Mouse (Mus musculus): ENCODE results near the gene Gm45261. TPM values are rescaled to one million over a fixed set of nuclear protein-coding genes. Genes with fewer than 3 reads are reported as not detected.

Gene Gm45261
- polyA plus RNA-seq (2012; rRNA removed), result not detected in 2 replicates

DNA sequence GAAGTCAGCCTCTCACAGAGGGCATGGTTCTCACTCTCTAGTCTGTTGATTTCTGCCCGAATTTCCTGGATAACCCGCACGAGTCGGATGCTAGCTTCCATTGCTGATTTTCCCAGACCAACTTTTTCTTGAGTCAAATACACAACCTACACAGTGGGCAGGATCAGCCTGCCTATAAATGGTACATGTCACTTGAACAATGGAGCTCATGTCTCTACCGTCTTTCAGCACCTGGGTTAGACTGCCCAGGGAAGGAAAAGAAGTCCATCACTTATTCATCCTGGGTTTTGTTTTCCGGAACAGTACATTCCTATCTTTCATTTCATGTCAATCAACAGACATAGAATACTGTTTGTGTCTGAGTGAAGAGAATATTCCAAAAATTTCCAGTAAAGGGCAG is at the start of gene Gm45261:
Gene Gm45261 (minus strand): TSS at position 101 of the 400 bp plus-strand sequence.
- DNase-seq (ENCODE audit: low read depth), result no peak

DNA sequence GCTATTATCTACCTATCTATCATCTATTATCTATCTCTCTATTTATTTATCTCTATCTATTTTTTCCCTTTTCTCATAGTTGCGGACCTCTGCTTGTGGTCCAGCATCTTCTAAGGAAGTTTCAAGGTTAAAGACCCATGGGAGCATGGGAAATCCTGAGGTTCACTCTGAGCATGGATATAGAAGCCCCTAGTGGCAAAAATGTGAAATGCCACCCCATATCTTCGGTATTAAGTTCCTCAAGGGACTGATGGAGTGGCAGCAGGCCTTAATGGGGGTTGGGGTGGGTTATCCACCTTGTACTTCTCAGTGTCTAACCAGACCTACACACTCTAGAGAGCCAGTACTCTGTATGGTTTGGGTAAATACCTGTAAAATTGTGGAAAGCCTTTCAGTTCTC is 43.5 kb upstream of the Gm45261 start:
- DNase-seq (ENCODE audit: low read depth), result no peak

DNA sequence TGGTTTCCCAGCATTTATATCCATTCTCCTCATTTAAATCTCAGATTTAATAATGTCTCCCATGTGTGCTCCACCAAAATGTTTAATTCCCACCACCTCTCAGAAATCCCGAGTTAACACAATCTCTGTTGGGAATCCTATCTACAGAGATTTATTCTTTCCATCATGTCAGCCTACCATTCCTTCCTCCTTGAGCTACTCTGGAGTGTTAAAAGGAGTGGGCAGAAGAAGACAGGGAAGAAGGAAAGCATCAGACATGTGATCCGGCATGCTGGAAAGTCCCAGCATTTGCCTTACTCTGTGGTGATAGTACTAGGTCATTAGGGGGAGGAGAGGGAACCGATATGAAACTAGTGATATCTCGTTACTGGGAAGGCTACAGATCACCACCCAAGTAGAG is 42.8 kb upstream of the Gm45261 start:
- no peak for DNase-seq (ENCODE audit: low read depth)

DNA sequence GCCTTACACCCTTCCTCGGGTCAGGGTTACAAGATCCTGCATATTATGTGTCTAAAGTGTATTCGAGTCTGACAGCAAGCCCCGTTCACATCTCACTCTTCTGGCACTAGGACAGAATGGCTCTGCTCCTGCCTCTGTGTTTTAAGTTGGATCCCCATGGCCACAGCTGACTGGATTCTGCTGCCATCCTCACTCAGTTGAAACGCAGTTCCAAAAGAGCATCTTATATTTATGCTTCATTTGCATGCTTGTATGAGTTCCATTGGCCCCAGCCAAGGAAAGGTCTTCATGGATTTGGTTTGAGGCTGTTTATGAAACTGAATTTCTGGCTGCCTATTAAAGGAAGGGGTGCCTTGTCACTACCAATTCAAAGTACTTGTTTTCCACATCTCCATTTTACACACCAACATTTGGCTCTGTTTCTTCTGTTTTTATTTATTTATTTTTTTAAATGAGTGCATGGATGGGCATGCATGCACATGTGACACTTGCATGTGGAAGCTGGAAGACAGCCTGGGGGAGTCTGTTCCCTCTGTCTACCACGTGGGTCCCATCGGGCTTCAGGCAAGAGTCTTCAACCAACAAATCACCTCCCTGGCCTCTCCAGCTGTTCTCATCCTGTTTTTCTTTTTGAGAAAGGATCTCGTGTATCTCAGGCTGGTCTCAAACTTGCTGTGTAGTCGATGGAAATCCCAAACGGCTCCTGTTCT is 41.4 kb upstream of the Gm45261 start:
- DNase-seq (ENCODE audit: low read depth), result no peak

DNA sequence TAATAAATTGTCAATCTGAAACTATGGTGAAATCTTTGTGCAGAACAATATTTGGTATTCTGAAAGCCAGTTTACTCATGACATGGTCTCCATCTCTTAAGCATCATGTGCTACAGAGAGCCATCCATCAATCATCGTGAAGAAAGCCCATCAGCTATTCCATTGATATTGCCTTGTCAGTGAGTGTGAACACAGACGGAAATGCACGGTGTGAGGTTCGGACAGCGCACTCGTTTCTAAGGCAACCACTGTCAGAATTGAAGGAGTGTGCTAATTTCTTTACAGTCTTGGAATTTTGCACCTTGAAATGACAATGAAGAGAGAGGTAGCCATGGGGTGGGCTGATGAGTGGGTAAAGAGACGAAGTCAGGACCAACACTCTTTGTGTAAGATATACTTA is 38.0 kb upstream of the Gm45261 start:
- DNase-seq (ENCODE audit: low read depth), result no peak

DNA sequence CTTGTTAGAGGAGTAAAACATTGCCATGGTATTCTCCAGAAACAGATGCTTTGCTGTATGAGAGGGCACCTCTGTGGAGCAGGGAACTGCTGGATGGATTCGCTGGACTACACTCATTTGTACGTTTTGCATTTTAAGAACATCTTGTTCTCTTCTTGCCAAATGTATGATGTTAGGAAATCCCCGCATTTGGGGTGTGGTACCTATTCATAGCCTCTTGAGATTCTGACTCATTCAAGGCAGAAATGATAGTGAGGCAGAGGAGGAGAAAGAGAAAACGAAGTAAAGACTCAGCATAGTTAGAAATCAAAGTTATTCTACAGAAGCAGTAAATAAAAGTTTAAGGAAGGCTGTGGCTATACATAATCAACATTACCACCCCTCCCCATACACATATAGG is 35.1 kb upstream of the Gm45261 start:
- DNase-seq (ENCODE audit: low read depth), result no peak

DNA sequence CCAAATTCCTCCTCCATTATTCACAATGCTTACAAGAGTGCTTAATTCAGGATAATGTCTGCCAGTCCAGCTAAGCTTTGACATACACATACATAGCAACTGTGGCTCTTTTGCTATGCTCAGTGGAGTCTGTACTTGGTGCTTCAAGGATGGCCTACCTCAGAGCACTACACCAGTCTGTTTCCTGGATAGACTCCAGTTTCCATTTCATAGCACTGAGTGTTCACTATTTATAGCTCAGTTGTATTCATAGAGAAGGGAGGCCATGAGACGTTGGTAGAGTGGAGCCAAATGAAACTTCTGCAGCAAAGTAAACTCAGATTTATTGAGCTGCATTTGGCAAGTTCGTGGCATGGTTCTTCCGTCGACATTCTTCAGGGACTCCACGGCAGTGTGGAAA is 22.2 kb upstream of the Gm45261 start:
- no peak for DNase-seq (ENCODE audit: low read depth)

DNA sequence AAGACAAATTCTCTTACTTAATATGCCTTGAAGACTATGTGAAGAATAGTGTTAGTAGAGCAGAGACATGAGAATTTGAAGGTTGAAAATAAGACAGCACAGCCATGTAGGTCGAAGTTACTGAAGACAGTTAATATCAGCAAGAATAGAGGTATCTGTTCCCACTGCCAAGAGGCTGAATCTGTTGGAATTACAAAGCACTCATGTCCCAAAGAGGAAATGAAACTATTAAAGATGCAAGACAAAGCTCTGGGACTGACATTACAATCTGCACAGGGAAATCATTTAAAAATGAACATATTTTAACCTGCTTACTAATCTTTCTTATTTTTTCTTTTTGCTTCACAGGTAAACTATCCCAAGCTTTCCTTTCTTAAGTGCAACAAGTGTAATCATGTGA is 13.7 kb upstream of the Gm45261 start:
- DNase-seq (ENCODE audit: low read depth), result no peak

DNA sequence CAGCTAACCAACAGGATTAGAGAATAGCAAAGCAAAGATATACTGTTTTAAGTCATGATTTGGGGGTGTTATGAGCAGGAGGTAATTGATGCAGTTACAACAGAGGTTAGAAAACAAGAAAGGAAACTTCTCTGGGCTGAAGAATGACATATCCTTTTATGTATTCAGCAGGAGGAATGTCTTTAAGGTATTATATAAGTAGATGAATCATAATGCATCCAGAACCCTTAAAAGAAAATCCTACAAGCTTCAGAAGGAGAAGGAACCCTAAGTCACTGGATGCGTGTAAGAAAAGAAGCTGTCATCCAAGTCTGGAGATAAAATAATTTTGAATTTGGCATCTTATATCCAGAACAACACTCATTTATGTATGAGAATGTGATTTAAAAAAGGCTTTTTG is 11.1 kb upstream of the Gm45261 start:
- no peak for DNase-seq (ENCODE audit: low read depth)

DNA sequence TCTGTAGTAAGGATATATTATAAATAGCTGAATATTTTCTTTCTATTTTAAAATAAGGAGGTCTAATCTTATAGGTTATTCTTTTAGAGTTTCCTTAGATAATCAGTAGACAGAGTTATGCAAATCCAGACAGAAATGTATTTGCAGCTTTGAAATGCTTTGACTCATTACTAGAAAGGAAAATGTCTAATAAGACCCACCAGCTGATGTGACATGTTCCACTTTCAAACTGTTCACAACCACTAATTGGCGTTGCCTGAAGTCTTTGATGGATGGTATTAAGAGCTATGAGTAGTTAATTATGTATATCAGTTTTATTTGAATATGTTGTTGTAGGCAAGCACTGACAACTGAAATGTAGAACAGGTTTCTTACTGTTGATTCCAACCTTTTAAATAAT is 1.3 kb downstream of the Gm45261 start:
- DNase-seq (ENCODE audit: low read depth), result no peak

DNA sequence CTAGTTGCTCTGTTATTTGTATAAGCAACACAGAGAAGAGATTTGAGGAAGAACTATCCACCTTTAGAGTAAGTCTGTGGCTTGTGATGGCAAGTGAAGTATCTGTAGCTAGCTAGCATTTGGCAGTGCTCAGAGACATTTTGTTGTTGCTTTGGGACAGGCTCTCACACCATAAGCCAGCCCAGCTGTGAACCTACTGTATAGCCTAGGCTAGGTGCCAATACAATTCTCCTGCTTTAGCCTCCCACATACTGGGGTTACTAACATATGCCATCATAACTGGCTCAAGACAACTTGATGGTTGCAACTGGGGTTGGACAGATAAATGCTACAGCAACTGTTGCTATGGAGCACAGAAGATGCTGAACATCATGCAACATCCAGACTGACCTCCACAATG is 1.8 kb downstream of the Gm45261 start:
- DNase-seq (ENCODE audit: low read depth), result no peak

DNA sequence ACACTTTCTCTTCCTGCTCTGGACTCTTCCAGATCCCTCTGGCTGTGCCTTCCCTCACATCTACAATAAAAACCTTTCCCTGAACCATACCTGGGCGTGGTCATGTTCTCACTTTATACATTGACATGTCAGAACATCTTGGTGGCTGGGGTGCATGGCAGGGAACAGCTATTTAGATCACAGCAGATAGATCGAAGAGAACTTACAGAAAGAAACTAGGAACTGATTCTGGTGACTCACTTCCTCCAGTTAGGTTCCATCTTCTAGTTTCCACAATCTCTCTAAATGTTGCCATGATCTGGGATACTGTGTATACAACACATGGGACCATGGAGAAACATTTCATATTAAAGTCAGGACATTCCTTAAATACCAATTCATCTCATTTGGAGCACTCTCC is 7.3 kb downstream of the Gm45261 start:
- no peak for DNase-seq (ENCODE audit: low read depth)

DNA sequence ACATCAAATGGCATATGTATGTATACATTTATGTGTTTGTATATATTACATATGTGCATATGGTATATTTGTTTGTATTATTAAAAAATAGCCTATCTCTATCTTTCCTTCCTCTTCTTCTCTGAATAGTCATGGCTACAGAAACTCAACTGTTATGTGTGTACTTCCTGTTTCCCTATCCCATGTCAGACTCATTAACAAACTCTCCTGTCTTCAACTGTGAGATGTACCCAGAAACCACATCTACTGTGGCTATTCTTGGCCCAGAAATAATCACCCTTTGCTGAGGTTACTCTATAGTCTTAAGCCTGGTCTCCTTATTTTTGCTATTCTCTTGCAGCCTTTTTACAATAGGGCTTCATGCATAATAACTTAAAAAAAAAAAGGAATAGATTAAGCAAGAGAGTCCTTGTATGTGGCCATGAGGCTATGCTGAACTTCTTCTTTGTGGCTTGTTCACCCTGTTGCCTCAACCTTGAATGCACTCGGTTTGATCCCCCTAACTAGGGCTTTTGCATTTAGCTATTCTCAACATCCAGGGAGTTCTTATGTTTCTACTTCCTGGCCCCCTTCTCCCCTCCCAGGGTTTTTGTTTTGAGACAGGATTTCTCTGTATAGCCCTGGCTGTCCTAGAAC is 9.2 kb downstream of the Gm45261 start:
- DNase-seq (ENCODE audit: low read depth), result no peak

DNA sequence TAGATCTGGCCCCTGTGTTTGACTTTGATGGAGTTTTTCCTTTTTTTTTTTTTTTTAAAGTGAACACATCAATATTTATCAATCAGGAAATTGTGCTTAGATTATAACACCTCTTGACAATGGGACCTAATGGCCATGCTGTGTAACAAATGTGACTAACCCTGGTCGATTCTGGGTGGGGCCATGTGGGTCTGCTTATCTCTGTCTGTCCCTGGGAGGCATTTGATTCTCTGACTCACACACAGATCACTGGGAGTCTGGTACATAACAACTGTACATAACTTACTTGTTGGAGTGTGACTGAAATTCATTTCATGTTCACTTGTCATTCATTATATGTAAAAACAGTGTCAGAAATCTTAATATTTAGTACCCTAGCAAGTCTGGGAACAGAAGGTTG is 13.7 kb downstream of the Gm45261 start:
- no peak for DNase-seq (ENCODE audit: low read depth)

DNA sequence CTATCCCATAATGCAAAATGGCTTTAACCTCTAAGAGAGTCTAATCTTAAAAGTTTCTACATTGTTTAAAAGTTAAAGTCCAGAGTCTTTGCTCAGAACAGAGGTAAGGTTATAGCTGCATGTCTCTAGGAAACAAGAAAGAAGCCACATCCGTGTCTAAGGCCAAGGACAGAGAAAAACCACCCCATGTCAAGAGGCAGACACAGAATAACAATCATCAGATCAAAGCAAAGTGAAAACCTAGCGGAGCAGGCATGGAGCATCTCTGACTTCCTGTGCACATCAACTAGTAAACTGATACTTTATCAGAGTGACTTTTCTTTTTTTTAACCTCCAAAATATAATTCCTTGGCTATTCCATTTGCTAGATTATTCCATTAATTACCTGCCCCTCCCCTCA is 20.3 kb downstream of the Gm45261 start:
- no peak for DNase-seq (ENCODE audit: low read depth)

DNA sequence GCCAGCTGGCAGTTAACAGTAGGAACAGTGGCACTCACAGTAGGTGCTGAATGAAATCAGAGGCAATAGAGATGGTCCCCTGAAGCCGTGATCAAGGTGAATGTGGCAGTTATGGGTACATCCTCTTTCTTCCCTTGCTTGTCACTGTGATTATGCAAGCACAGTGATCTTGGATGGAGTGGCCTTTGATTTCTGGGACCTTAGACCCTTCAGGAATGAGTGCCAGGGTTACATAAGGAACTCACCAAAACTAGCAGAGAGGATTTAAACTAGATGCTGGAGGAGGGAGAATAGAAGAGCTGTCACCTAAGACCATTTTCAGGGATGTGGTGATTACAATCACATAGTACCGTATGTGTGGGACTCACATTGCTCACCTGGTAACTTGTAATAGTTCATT is 22.7 kb downstream of the Gm45261 start:
- no peak for DNase-seq (ENCODE audit: low read depth)

DNA sequence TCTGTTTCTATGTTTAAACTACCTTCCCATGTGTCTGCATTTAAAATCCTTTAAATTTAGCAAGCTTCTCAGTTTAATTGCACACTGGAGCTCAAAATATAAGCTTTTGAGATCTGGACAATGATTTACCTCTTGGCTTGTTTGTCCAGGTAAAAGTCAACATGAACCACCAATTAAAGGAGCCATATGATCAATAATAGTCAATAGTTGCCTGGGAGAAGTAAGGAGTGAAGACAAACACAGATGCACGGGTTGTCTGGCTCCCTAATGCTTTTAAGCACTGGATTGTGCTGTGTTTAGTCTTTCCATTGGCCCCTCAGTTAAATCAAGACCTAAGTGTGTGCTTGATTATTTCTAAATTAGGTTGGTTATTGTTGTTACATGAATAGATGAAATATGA is 33.3 kb downstream of the Gm45261 start:
- DNase-seq (ENCODE audit: low read depth), result no peak

DNA sequence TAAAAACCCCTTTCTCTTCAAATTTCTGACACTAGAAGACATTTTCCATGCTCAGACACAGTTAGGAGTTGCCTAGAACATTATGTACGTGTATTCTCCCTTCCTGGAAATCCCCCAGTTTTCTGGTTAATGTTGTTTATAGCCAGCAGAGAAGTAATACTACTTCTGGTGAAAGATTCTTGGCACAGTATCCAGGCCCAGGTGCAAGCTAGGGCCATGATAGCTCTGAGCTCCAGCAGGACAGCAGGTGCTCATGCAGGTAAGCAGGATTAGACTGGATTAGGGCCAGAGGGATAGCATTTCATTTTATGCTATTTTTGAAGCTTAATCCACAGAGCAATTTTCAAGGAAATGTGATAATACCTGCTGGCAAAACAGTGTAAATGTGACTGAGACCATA is 33.8 kb downstream of the Gm45261 start:
- DNase-seq (ENCODE audit: low read depth), result no peak

DNA sequence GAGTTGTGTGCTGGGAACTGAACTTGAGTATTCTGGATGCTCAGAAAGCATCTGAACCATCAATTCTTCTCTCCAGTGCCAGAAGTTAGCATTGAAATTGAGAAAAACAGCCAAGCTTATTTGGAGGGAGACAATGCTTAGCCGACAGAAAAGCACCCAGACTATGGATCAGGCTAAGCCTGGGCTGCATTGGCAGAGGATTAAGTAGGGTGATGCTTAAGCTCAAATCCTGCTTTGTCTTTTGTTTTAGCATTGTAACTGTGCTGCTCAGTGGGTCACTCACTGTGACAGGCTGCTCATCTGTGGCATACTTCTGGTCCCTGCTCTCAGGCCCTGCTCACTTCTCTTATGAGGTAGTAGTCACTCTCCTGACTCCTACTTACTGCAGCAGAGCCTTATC is 36.6 kb downstream of the Gm45261 start:
- no peak for DNase-seq (ENCODE audit: low read depth)

DNA sequence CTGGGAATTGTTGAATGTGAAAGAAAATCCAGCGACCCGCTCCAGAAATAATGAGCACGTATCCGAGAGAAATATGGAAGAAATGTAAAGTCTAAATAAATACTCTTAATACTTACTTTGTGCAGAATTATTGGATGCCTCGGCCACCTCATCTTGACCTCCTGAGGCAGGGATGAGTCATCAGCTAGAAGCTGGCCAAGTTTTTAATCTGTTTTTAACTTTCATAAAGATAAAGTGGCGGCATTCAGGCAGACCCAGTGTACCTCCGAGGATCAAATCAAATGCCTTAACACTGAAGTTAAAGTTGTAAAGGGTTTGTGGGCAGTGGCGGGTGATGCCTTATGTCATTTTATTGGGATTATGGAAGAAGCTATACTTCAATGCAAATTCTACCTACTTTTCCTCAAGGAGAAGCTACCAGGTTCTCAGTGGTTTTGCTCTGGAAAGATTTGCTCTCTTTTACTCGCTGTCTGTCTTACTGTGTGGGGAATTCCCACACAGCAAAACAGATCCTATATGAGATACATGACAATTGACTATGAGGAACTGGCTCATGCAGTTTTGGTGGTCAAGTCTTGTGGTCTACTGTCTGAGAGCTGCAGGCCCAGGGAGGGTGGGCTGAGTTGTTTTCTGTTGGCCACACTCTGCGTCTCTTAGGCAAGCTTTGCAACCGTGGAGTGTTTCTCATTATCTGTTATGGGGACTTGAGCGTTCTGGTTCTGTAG is 42.8 kb downstream of the Gm45261 start:
- DNase-seq (ENCODE audit: low read depth), result no peak

DNA sequence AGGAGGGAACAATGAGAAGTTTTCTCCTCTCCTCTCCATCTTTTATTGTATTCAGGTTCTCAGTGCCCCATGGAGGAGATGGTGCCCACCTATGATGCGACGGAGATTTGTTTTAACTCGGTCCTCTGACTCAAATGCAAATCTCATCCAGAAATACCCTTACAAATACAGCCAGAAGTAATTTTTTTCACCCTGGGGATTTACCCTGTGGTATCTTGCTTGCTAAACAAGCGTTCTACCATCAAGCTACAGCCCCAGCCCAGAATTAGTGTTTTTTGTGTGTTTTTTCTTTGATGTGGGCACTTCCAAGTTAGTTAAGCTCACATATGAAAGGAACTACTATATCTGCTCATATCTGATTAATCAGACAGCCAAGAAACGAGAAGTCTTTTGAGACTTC is 44.9 kb downstream of the Gm45261 start:
- DNase-seq (ENCODE audit: low read depth), result no peak

DNA sequence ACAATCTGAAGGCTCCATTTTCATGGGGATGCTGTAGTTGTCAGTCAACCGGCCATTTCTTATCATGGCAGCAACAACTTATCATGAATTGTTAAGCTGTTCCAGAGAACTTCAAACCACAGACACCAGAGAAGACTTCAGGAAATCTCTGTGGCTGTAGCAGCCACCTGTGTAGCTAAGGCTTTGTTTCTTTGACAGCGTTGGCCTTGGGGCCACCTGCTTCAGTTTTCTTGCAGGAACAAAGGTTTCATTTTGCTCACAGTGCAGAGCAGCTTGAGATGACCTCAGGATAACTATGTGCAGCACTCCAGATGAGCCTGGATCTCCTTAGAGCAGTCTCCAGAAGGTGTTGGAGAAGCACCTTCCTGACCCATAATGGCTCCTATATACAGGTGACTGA is 48.7 kb downstream of the Gm45261 start:
- no peak for DNase-seq (ENCODE audit: low read depth)

Measured in gonadal fat pad, adult 2 months (tissue).